Comparison of ENCODE assay signal across 19 mouse cellular contexts in the genomic region with DNA sequence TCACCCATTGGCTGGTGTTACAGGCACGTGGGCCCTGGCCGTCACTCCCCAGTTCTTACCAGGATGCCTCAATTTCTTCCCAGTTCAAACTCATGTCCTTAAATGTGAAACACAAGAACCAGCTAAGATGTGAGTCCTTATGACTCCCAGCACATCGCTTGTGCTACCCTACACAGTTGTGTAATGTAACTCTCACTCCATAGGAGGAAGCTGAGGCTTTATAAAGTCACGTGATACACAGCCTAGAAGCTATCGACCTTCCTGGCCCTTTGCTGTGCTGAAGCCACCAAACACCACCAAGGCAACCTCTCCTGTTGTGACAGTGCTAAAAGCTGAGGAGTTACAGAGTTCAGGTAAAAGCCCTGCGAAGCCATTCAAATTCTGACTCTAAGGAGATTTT.
"Had no signal": no experiment of that assay in that cellular context is flagged by ENCODE, and none has a peak within 500 bp of the region (broad histone marks: within the 10 kb centered on the region; RNA-seq: fewer than 3 reads in every experiment).

No protein-coding gene starts in this region.

- ATAC-seq: intestine, embryonic 16.5 days; midbrain, embryonic 15.5 days had no signal

- H3K9me3 ChIP-seq: lung, embryonic 15.5 days; midbrain, embryonic 15.5 days had no signal

- H3K36me3 ChIP-seq: midbrain, embryonic 15.5 days had no signal

- H3K9ac ChIP-seq: liver, embryonic 14.5 days; lung, embryonic 15.5 days; midbrain, embryonic 15.5 days had no signal

- DNase-seq: kidney, adult 18-20 months; kidney, postnatal 25 days; layer of hippocampus, postnatal 36 days; lung, adult 18-20 months; lung, postnatal 14 days; lung, postnatal 4 days; right cerebral cortex, adult 18-20 months; right cerebral cortex, postnatal 14 days; right cerebral cortex, postnatal 4 days; thymus, adult 2 months; thymus, postnatal 14 days; thymus, postnatal 4 days had no signal

- H3K4me2 ChIP-seq: lung, embryonic 15.5 days; midbrain, embryonic 11.5 days; midbrain, embryonic 15.5 days had no signal

- H3K4me3 ChIP-seq: left cerebral cortex, adult 2 months; lung, embryonic 15.5 days; midbrain, embryonic 15.5 days had no signal

- H3K27me3 ChIP-seq: lung, embryonic 15.5 days; midbrain, embryonic 15.5 days had no signal

- H3K27ac ChIP-seq: left cerebral cortex, adult 2 months; liver, embryonic 14.5 days; lung, embryonic 15.5 days; midbrain, embryonic 15.5 days; stomach, postnatal 0 days had no signal
